In genomic region chr2:104034832-104035472, GRCm38 (mm10) we compare ENCODE assay signal across 9 mouse cellular contexts. TPM values are rescaled to one million over a fixed set of nuclear protein-coding genes. Genes with fewer than 3 reads are reported as not detected.
A peak's percentile ranks its signal among the peaks of the same experiment; 100 is the strongest.
DNase-seq lines count a peak whose midpoint lies in the region; ATAC-seq lines count a peak whose summit lies in the region.
"Had no signal": no experiment of that assay in that cellular context is flagged by ENCODE, and none has a peak within 500 bp of the region (broad histone marks: within the 10 kb centered on the region; RNA-seq: fewer than 3 reads in every experiment).

No protein-coding gene starts in this region.

- no peak overlapping the region for H3K27ac ChIP-seq in kidney, embryonic 15.5 days
- H3K27ac ChIP-seq in forebrain, embryonic 12.5 days = no peak overlapping the region
- no peak overlapping the region for H3K27ac ChIP-seq in hindbrain, embryonic 15.5 days (replicated peaks)

- no peak overlapping the region for H3K9ac ChIP-seq in kidney, embryonic 15.5 days
- H3K9ac ChIP-seq in forebrain, embryonic 12.5 days = no peak overlapping the region
- H3K9ac ChIP-seq in hindbrain, embryonic 15.5 days = no peak overlapping the region

- H3K9me3 ChIP-seq in kidney, embryonic 15.5 days (replicated peaks) = no peaks in the 10 kb centered on the region
- no peaks in the 10 kb centered on the region for H3K9me3 ChIP-seq in forebrain, embryonic 12.5 days
- no peaks in the 10 kb centered on the region for H3K9me3 ChIP-seq in hindbrain, embryonic 15.5 days
- H3K9me3 ChIP-seq: megakaryocyte, embryonic 14.5 days had no signal

- H3K36me3 ChIP-seq in kidney, embryonic 15.5 days = peaks cover 64% of the 10 kb centered on the region
- peaks cover 23% of the 10 kb centered on the region for H3K36me3 ChIP-seq in forebrain, embryonic 12.5 days (replicated peaks)
- peaks cover 47% of the 10 kb centered on the region for H3K36me3 ChIP-seq in hindbrain, embryonic 15.5 days

- H3K4me3 ChIP-seq in kidney, embryonic 15.5 days (replicated peaks) = no peak overlapping the region
- H3K4me3 ChIP-seq in forebrain, embryonic 12.5 days (replicated peaks) = no peak overlapping the region
- H3K4me3 ChIP-seq in hindbrain, embryonic 15.5 days = no peak overlapping the region
- H3K4me3 ChIP-seq: megakaryocyte, embryonic 14.5 days had no signal

- peaks cover under 1% of the 10 kb centered on the region; the same call in 1 of the 2 replicates for H3K4me1 ChIP-seq in kidney, embryonic 15.5 days
- peaks cover under 1% of the 10 kb centered on the region; the same call in 1 of the 2 replicates for H3K4me1 ChIP-seq in forebrain, embryonic 12.5 days
- H3K4me1 ChIP-seq in hindbrain, embryonic 15.5 days (replicated peaks) = peaks cover 5% of the 10 kb centered on the region

- ATAC-seq in kidney, embryonic 15.5 days (replicated peaks; ENCODE audit: low FRiP score) = no peak
- ATAC-seq in forebrain, embryonic 12.5 days (ENCODE audit: low FRiP score) = 0 out of 2 replicates have a peak, but pooled peaks have one; percentile 23
- peak; percentile 34; the same call in 1 of the 2 replicates for ATAC-seq in hindbrain, embryonic 15.5 days (ENCODE audit: low FRiP score, low read depth)

- no peak overlapping the region for H3K4me2 ChIP-seq in kidney, embryonic 15.5 days
- H3K4me2 ChIP-seq in forebrain, embryonic 12.5 days = no peak overlapping the region
- no peak overlapping the region for H3K4me2 ChIP-seq in hindbrain, embryonic 15.5 days

- WGBS in kidney, embryonic 15.5 days = 32% methylated on average over 3 of the region's 3 CpGs
- WGBS in forebrain, embryonic 12.5 days = 34% methylated on average over 3 of the region's 3 CpGs
- 33% methylated on average over 3 of the region's 3 CpGs for WGBS in hindbrain, embryonic 15.5 days

- DNase-seq in kidney, adult 11 months = peak; percentile 37
- DNase-seq in c-Kit-positive CD71-positive TER-119-positive erythroid progenitor cells, embryonic 14.5 days (ENCODE audit: low spot score) = peak; percentile 78
- peak; percentile 44 to 51 for DNase-seq in layer of hippocampus, postnatal 36 days
- DNase-seq in lung, postnatal 36 days = peak; percentile 80
- DNase-seq in right cerebral cortex, postnatal 36 days (ENCODE audit: low spot score in 2 of 2) = peak; percentile 32 to 34

- no peaks in the 10 kb centered on the region for H3K27me3 ChIP-seq in kidney, embryonic 15.5 days
- no peaks in the 10 kb centered on the region for H3K27me3 ChIP-seq in forebrain, embryonic 12.5 days
- H3K27me3 ChIP-seq in hindbrain, embryonic 15.5 days = no peaks in the 10 kb centered on the region
- H3K27me3 ChIP-seq: megakaryocyte, embryonic 14.5 days had no signal

RNA-seq across cellular contexts. Expression of gene 4931422A03Rik, which starts 6.8 kb away (rescaled TPM):
- polyA plus RNA-seq in kidney, embryonic 15.5 days (2015; fragmentation: Nextera tagmentation; extraction: Ambion mirVana) = 1.8 and 2.1 TPM in 2 replicates
- 2.4 and 2.7 TPM in 2 replicates for polyA plus RNA-seq in forebrain, embryonic 12.5 days (2016; fragmentation: Nextera tagmentation; extraction: Ambion mirVana)
- polyA plus RNA-seq in hindbrain, embryonic 15.5 days (2015; fragmentation: Nextera tagmentation; extraction: Ambion mirVana) = 2.7 and 3.0 TPM in 2 replicates
- total RNA-seq in layer of hippocampus, postnatal 36 days (2021) = not detected

RNA-seq across cellular contexts. Expression of gene Fbxo3, which starts 7.4 kb away (rescaled TPM):
- 54.3 and 56.6 TPM in 2 replicates for polyA plus RNA-seq in kidney, embryonic 15.5 days (2015; fragmentation: Nextera tagmentation; extraction: Ambion mirVana)
- polyA plus RNA-seq in forebrain, embryonic 12.5 days (2016; fragmentation: Nextera tagmentation; extraction: Ambion mirVana) = 56.3 and 62.9 TPM in 2 replicates
- 66.9 and 67.0 TPM in 2 replicates for polyA plus RNA-seq in hindbrain, embryonic 15.5 days (2015; fragmentation: Nextera tagmentation; extraction: Ambion mirVana)
- total RNA-seq in layer of hippocampus, postnatal 36 days (2021) = 10 to 100 TPM; 48.7 to 49.2 TPM

RNA-seq across cellular contexts. Expression of gene Gm10912, which starts 30.7 kb away (rescaled TPM):
- polyA plus RNA-seq in kidney, embryonic 15.5 days (2015; fragmentation: Nextera tagmentation; extraction: Ambion mirVana) = not detected in 2 replicates
- polyA plus RNA-seq in forebrain, embryonic 12.5 days (2016; fragmentation: Nextera tagmentation; extraction: Ambion mirVana) = not detected in 2 replicates
- not detected in 2 replicates for polyA plus RNA-seq in hindbrain, embryonic 15.5 days (2015; fragmentation: Nextera tagmentation; extraction: Ambion mirVana)
- total RNA-seq in layer of hippocampus, postnatal 36 days (2021) = under 1 TPM; 0.47 to 0.53 TPM

RNA-seq across cellular contexts. Expression of gene Gm10799, which starts 33.4 kb away (rescaled TPM):
- not detected in 2 replicates for polyA plus RNA-seq in kidney, embryonic 15.5 days (2015; fragmentation: Nextera tagmentation; extraction: Ambion mirVana)
- not detected in 2 replicates for polyA plus RNA-seq in forebrain, embryonic 12.5 days (2016; fragmentation: Nextera tagmentation; extraction: Ambion mirVana)
- not detected in 2 replicates for polyA plus RNA-seq in hindbrain, embryonic 15.5 days (2015; fragmentation: Nextera tagmentation; extraction: Ambion mirVana)
- total RNA-seq in layer of hippocampus, postnatal 36 days (2021) = not detected

RNA-seq across cellular contexts. Expression of gene Cd59b, which starts 34.7 kb away (rescaled TPM):
- polyA plus RNA-seq in kidney, embryonic 15.5 days (2015; fragmentation: Nextera tagmentation; extraction: Ambion mirVana) = 6.9 and 7.3 TPM in 2 replicates
- 1.8 and 2.6 TPM in 2 replicates for polyA plus RNA-seq in forebrain, embryonic 12.5 days (2016; fragmentation: Nextera tagmentation; extraction: Ambion mirVana)
- 2.3 and 3.5 TPM in 2 replicates for polyA plus RNA-seq in hindbrain, embryonic 15.5 days (2015; fragmentation: Nextera tagmentation; extraction: Ambion mirVana)
- 1 to 10 TPM in 1 of 2 experiments, not detected in 1; 2.0 TPM for total RNA-seq in layer of hippocampus, postnatal 36 days (2021)
